Mouse (Mus musculus): ENCODE data around the gene Bmpr1a. TPM values are rescaled to one million over a fixed set of nuclear protein-coding genes. Genes with fewer than 3 reads are reported as not detected.

Bmpr1a gene
- polyA plus RNA-seq, 1 experiment from 2014 or later, result 58.1 TPM

DNA sequence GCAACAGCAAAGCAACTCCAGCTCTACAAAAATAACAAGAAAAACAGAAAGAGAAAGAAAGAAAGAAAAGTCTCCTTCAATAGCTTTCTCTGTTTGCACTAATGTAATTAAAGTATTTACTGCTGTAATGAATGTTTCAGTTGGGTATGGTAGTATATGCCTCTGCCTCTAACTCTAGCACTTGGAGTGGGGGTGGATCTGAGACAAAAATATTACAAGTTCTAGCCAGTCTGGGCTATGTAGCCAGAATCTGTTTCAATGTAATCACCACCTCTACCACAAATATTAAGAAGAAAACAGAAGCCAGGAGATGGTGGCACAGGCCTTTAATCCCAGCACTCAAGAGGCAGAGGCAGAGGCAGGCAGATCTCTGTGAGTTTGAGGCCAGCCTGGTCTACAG, 54.7 kb downstream of the Bmpr1a start:
- peaks cover 30% of the 10 kb centered on the region for H3K36me3 ChIP-seq
- H3K27me3 ChIP-seq, result no peaks in the 10 kb centered on the region
- H3K4me2 ChIP-seq, result no peak overlapping the region
- ATAC-seq (ENCODE audit: insufficient number of reproducible peaks, insufficient read depth, low FRiP score, low TSS enrichment, low read depth), result no peak
- no peak overlapping the region for H3K4me3 ChIP-seq
- H3K27ac ChIP-seq, result no peak overlapping the region
- H3K9ac ChIP-seq, result no peak overlapping the region
- 0 out of 2 replicates have a peak, but pooled peaks cover 9% of the 10 kb centered on the region for H3K4me1 ChIP-seq
- H3K9me3 ChIP-seq, result no peaks in the 10 kb centered on the region

DNA sequence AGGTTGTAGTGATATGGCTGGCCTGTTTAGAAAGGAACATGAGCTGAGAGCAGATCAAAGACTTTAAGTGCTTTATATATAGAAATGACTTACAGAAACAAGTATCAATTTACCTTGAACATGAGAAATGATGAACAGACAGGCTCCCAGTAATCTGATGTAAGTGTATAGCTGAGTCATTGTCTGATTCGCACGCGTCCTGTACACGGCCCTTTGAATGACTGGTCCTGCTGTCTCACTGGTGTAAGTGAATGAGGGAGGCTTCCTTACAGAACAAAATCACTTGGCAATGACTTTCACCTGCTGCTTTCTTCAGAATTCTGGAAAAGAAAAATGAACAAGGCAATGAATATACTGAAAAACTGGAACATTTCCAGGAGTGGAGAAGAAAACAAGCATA, 55.5 kb downstream of the Bmpr1a start:
- 83% methylated on average over 4 of the region's 4 CpGs for WGBS
- no peak overlapping the region for H3K4me2 ChIP-seq
- H3K9me3 ChIP-seq, result no peaks in the 10 kb centered on the region
- H3K36me3 ChIP-seq, result peaks cover 37% of the 10 kb centered on the region
- no peaks in the 10 kb centered on the region for H3K27me3 ChIP-seq
- no peak overlapping the region for H3K4me3 ChIP-seq
- H3K9ac ChIP-seq, result no peak overlapping the region
- H3K27ac ChIP-seq, result no peak overlapping the region
- 0 out of 2 replicates have a peak, but pooled peaks cover 9% of the 10 kb centered on the region for H3K4me1 ChIP-seq
- ATAC-seq (ENCODE audit: insufficient number of reproducible peaks, insufficient read depth, low FRiP score, low TSS enrichment, low read depth), result no peak

DNA sequence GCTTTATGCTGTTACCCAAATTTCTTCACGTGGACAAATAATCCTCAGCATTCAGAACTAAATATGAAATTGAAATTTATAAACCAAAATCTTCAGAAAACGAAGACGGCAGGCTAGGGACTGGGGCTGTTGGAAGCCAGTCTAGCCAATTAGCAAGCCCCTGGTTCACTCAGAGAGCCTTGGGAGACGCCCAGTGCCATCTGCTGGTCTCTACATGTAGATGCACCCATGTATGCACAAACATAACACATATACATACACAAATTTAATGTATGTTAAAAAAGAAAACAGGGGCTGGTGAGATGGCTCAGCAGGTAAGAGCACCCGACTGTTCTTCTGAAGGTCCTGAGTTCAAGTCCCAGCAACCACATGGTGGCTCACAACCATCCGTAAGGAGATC, 56.5 kb downstream of the Bmpr1a start:
- Histone ChIP-seq H3K4me3 (no peak overlapping the region), H3K36me3 (peaks cover 40% of the 10 kb centered on the region), H3K9me3 (no peaks in the 10 kb centered on the region), H3K27ac (no peak overlapping the region), H3K4me2 (no peak overlapping the region), H3K27me3 (no peaks in the 10 kb centered on the region), H3K9ac (no peak overlapping the region), H3K4me1 (0 out of 2 replicates have a peak, but pooled peaks cover 9% of the 10 kb centered on the region)
- WGBS, result 95% methylated on average over 6 of the region's 6 CpGs
- ATAC-seq (ENCODE audit: insufficient number of reproducible peaks, insufficient read depth, low FRiP score, low TSS enrichment, low read depth), result no peak

- H3K27ac ChIP-seq, result no peak overlapping the region
- WGBS, result 53% methylated on average over 3 of the region's 3 CpGs
- no peak overlapping the region for H3K4me3 ChIP-seq
- ATAC-seq (ENCODE audit: insufficient number of reproducible peaks, insufficient read depth, low FRiP score, low TSS enrichment, low read depth), result no peak
- H3K4me1 ChIP-seq, result 0 out of 2 replicates have a peak, but pooled peaks cover 9% of the 10 kb centered on the region
- no peak overlapping the region for H3K9ac ChIP-seq
- H3K27me3 ChIP-seq, result no peaks in the 10 kb centered on the region
- no peak overlapping the region for H3K4me2 ChIP-seq
- H3K9me3 ChIP-seq, result no peaks in the 10 kb centered on the region
- peaks cover 49% of the 10 kb centered on the region for H3K36me3 ChIP-seq
Measured at GRCm38 (mm10) chr14:34445348-34445747, 57.8 kb downstream of the Bmpr1a start.

GRCm38 (mm10) chr14:34444924-34445323, 58.2 kb downstream of the Bmpr1a start:
- no peaks in the 10 kb centered on the region for H3K9me3 ChIP-seq
- peaks cover 51% of the 10 kb centered on the region for H3K36me3 ChIP-seq
- H3K9ac ChIP-seq, result no peak overlapping the region
- ATAC-seq (ENCODE audit: insufficient number of reproducible peaks, insufficient read depth, low FRiP score, low TSS enrichment, low read depth), result no peak
- no peak overlapping the region for H3K4me3 ChIP-seq
- H3K27ac ChIP-seq, result no peak overlapping the region
- H3K4me2 ChIP-seq, result no peak overlapping the region
- H3K27me3 ChIP-seq, result no peaks in the 10 kb centered on the region
- 0 out of 2 replicates have a peak, but pooled peaks cover 9% of the 10 kb centered on the region for H3K4me1 ChIP-seq

GRCm38 (mm10) chr14:34444368-34444767, 58.8 kb downstream of the Bmpr1a start:
- 83% methylated on average over 5 of the region's 5 CpGs for WGBS
- Histone ChIP-seq H3K27ac (no peak overlapping the region), H3K27me3 (no peaks in the 10 kb centered on the region), H3K4me1 (peaks cover 6% of the 10 kb centered on the region; the same call in 1 of the 2 replicates), H3K9me3 (no peaks in the 10 kb centered on the region), H3K36me3 (peaks cover 54% of the 10 kb centered on the region), H3K4me2 (no peak overlapping the region), H3K4me3 (no peak overlapping the region), H3K9ac (no peak overlapping the region)
- no peak for ATAC-seq (ENCODE audit: insufficient number of reproducible peaks, insufficient read depth, low FRiP score, low TSS enrichment, low read depth)

- H3K4me1 ChIP-seq, result peaks cover 9% of the 10 kb centered on the region; the same call in 1 of the 2 replicates
- no peaks in the 10 kb centered on the region for H3K27me3 ChIP-seq
- H3K9me3 ChIP-seq, result no peaks in the 10 kb centered on the region
- no peak for ATAC-seq (ENCODE audit: insufficient number of reproducible peaks, insufficient read depth, low FRiP score, low TSS enrichment, low read depth)
- no peak overlapping the region for H3K9ac ChIP-seq
- H3K27ac ChIP-seq, result no peak overlapping the region
- WGBS, result 64% methylated on average over 4 of the region's 4 CpGs
- H3K4me3 ChIP-seq, result no peak overlapping the region
- no peak overlapping the region for H3K4me2 ChIP-seq
- peaks cover 55% of the 10 kb centered on the region for H3K36me3 ChIP-seq
Measured at GRCm38 (mm10) chr14:34442531-34442930, 60.6 kb downstream of the Bmpr1a start.

GRCm38 (mm10) chr14:34440526-34441066, 62.5 kb downstream of the Bmpr1a start:
- no peak overlapping the region for H3K4me3 ChIP-seq
- H3K4me2 ChIP-seq, result no peak overlapping the region
- ATAC-seq (ENCODE audit: insufficient number of reproducible peaks, insufficient read depth, low FRiP score, low TSS enrichment, low read depth), result no peak
- no peak overlapping the region for H3K9ac ChIP-seq
- 91% methylated on average over 3 of the region's 3 CpGs for WGBS
- no peak overlapping the region for H3K27ac ChIP-seq
- H3K27me3 ChIP-seq, result no peaks in the 10 kb centered on the region
- no peaks in the 10 kb centered on the region for H3K9me3 ChIP-seq
- H3K36me3 ChIP-seq, result peaks cover 55% of the 10 kb centered on the region
- peaks cover 9% of the 10 kb centered on the region; the same call in 1 of the 2 replicates for H3K4me1 ChIP-seq

- no peaks in the 10 kb centered on the region for H3K9me3 ChIP-seq
- 91% methylated on average over 1 of the region's 1 CpGs for WGBS
- H3K9ac ChIP-seq, result no peak overlapping the region
- no peak overlapping the region for H3K27ac ChIP-seq
- H3K4me2 ChIP-seq, result no peak overlapping the region
- H3K27me3 ChIP-seq, result no peaks in the 10 kb centered on the region
- H3K4me3 ChIP-seq, result no peak overlapping the region
- H3K4me1 ChIP-seq, result no peaks in the 10 kb centered on the region
- H3K36me3 ChIP-seq, result peaks cover 64% of the 10 kb centered on the region
- no peak for ATAC-seq (ENCODE audit: insufficient number of reproducible peaks, insufficient read depth, low FRiP score, low TSS enrichment, low read depth)
Measured at GRCm38 (mm10) chr14:34429069-34429468, 74.1 kb downstream of the Bmpr1a start.

GRCm38 (mm10) chr14:34428274-34428673, 74.9 kb downstream of the Bmpr1a start:
- Histone ChIP-seq H3K4me2 (no peak overlapping the region), H3K36me3 (peaks cover 69% of the 10 kb centered on the region), H3K9me3 (no peaks in the 10 kb centered on the region), H3K4me3 (no peak overlapping the region), H3K27ac (no peak overlapping the region), H3K27me3 (no peaks in the 10 kb centered on the region), H3K9ac (no peak overlapping the region), H3K4me1 (no peaks in the 10 kb centered on the region)
- WGBS, result 94% methylated on average over 3 of the region's 3 CpGs
- no peak for ATAC-seq (ENCODE audit: insufficient number of reproducible peaks, insufficient read depth, low FRiP score, low TSS enrichment, low read depth)

DNA sequence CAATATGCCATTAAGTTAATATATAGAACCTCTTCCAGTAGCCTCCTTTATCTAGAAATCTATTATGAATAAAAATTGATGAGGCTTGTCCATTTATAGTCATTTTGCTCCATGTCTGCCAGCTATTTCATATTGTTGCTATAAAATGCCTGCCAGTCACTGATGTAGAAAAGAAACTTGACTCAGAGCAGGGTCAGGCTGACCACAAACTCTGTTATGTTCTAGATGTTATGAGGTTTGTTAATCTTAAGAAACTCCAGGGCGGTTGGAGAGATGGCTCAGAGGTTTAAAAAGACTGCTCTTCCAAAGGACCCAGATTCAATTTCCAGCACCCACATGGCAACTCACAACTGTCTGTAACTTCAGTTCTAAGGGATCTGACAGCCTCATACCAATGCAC, 82.1 kb downstream of the Bmpr1a start:
- peaks cover 81% of the 10 kb centered on the region for H3K36me3 ChIP-seq
- H3K4me1 ChIP-seq, result no peaks in the 10 kb centered on the region
- H3K4me2 ChIP-seq, result no peak overlapping the region
- H3K9ac ChIP-seq, result no peak overlapping the region
- no peaks in the 10 kb centered on the region for H3K9me3 ChIP-seq
- H3K4me3 ChIP-seq, result no peak overlapping the region
- H3K27ac ChIP-seq, result no peak overlapping the region
- no peak for ATAC-seq (ENCODE audit: insufficient number of reproducible peaks, insufficient read depth, low FRiP score, low TSS enrichment, low read depth)
- WGBS, result 94% methylated on average over 1 of the region's 1 CpGs
- H3K27me3 ChIP-seq, result no peaks in the 10 kb centered on the region

GRCm38 (mm10) chr14:34417501-34417900, 85.6 kb downstream of the Bmpr1a start:
- Histone ChIP-seq H3K27ac (no peak overlapping the region), H3K4me3 (no peak overlapping the region), H3K36me3 (peaks cover 80% of the 10 kb centered on the region), H3K4me2 (no peak overlapping the region), H3K4me1 (no peaks in the 10 kb centered on the region; the same call in 1 of the 2 replicates), H3K9me3 (no peaks in the 10 kb centered on the region), H3K9ac (no peak overlapping the region), H3K27me3 (no peaks in the 10 kb centered on the region)
- WGBS, result 81% methylated on average over 5 of the region's 5 CpGs
- no peak for ATAC-seq (ENCODE audit: insufficient number of reproducible peaks, insufficient read depth, low FRiP score, low TSS enrichment, low read depth)

Data from embryonic facial prominence, embryonic 13.5 days (tissue).